In genomic region chr16:29533641-29534040, GRCm38 (mm10) we compare ENCODE assay signal across 12 mouse cellular contexts. TPM values are rescaled to one million over a fixed set of nuclear protein-coding genes. Genes with fewer than 3 reads are reported as not detected.
"Had no signal": no experiment of that assay in that cellular context is flagged by ENCODE, and none has a peak within 500 bp of the region (broad histone marks: within the 10 kb centered on the region; RNA-seq: fewer than 3 reads in every experiment).

No protein-coding gene starts in this region.

- DNase-seq: liver, postnatal 0 days; lung, adult 2 months; lung, postnatal 14 days; lung, postnatal 36 days; right cerebral cortex, postnatal 14 days; thymus, adult 2 months; thymus, postnatal 25 days; thymus, postnatal 4 days had no signal

RNA-seq across cellular contexts. Expression of gene Atp13a4, which starts 11.0 kb away (rescaled TPM):
- total RNA-seq: megakaryocyte progenitor cell, adult 5-6 weeks; neutrophil, adult 5-6 weeks had no signal
- polyA plus RNA-seq: liver, embryonic 15.5 days; liver, postnatal 0 days; spleen, adult 2 months had no signal
